Mouse (Mus musculus): Measurements from ENCODE around the gene Gm21885.
A peak's percentile ranks its signal among the peaks of the same experiment; 100 is the strongest.

The Gm21885 gene

GRCm38 (mm10) chr11:94268761-94269160 is 12.9 kb upstream of the Gm21885 start:
- DNase-seq (ENCODE audit: low spot score), result no peak

DNA sequence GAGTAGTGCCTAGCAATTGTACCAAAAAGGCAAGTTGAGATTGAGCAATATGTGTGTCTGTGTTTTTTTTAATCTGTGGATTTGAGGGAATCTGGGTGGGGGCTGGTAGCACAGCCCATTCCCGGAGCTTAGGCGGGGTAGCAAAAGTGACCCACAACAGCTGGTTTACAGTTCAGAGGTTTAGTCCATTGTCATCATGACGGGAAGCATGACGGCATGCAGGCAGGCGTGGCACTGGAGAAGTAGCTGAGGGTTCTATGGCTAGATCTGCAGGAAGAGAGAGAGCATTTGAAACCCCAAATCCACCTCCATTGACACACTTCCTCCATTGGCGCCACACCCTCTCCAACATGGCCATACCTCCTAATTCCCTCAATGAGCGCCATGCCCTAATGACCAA is 11.8 kb upstream of the Gm21885 start:
- DNase-seq (ENCODE audit: low spot score), result no peak

DNA sequence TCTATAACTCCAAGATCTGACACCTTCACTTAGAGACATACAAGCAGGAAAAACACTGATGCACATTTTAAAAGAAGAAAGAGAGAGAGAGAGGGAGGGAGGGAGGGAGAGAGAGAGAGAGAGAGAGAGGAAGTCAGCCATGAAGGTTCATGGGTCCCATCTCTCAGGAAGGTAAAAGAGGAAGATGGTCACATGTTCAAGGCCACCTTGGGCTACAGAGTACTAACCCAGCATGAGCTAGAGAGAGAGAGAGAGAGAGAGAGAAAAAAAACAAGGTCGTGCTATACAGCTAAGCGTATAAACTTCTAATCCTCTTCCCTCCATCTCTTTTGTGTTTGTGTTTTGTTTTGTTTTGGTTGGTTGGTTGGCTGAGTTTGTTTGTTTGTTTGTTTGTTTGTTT is 10.7 kb upstream of the Gm21885 start:
- DNase-seq (ENCODE audit: low spot score), result no peak

DNA sequence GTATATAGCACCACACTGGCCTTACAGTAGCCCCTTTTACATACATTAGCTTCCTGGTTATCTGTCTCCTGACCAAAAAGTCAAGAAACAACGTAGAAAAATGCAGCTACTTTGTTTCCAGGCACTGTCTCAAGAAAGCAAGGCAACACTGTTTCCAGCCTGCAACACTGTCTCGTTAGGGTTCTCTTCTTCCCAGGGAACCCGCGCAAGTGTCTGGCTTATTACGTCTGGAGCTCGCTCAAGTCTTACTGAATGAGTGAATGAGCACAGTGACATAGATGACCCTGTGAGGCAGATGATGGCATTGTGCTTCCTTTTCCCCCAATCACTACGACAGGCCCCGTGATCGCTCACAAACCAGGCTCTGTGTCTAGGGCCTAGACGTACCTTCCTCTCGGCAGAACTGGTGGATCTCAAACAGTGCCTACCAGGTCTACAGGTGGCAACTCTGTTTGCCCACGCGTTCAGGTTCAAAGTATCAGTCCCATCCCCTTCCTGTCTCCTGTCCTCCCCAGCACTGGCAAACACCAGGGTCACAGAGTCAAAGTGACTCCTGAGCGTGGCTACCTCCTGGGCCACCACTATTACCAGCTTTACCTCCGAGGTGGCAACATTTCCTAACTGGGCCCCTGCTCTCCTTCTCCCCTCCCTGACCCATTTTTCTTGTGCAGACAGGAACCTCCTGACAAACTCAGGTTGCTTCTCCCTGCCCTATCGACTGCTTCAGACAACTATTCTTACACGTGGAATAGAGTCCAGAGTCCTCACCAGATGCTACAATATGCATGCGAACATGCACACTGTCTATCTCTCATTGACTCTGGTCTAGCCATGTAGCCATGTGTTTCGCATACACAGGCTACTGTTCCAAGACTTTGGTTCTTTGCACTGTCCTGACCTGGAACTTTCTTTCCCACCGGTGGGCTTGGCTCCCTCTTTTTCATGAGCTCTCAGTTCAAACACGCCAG is 8.4 kb upstream of the Gm21885 start:
- no peak for DNase-seq (ENCODE audit: low spot score)

- DNase-seq (ENCODE audit: low spot score), result no peak
Measured at GRCm38 (mm10) chr11:94274206-94274867, 7.3 kb upstream of the Gm21885 start.

DNA sequence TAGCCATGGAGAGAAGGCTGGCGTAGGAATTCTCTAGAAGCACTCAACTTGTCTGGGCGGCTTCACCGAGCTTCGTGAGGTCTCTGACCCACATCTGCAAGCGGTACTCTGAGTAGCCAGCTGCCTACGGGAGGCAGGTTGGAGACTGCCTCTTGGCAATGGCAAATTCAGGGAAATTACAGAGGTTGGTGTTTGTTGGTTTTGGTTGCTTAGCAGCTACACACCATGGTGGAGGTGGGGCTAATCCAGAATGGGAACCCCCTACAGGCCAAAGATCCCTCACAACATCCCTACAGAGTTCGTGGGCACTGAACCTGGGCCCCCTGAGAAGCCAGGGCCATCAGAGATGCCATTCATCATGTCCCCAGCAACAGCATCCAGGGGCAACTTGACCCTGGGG is 6.4 kb upstream of the Gm21885 start:
- DNase-seq (ENCODE audit: low spot score), result no peak

- DNase-seq (ENCODE audit: low spot score), result peak; percentile 76
Measured at GRCm38 (mm10) chr11:94275686-94276085, 6.0 kb upstream of the Gm21885 start.

DNA sequence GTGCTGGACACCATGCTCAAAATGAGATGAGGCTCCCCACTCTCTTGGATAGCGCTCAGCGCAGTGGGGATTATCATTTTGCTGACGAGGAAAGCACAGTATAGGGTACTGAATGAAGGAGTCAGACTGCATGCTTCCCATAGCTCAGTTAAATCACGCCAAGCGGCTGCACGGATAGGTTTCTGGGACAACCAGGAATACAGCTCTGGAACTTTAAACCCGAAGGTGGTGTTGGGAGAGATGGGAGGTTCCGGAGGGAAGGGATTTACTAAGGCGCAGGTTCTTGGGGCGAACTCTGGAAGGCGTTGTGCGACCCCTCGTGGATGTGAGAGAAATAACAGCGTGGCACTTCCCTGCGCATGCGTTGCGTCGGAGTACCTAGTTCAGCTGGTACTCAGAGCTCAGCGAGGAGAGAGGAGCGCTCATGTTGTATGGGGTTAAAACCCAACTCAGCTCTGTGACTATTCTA is 4.8 kb upstream of the Gm21885 start:
- DNase-seq (ENCODE audit: low spot score), result peak; percentile 75

DNA sequence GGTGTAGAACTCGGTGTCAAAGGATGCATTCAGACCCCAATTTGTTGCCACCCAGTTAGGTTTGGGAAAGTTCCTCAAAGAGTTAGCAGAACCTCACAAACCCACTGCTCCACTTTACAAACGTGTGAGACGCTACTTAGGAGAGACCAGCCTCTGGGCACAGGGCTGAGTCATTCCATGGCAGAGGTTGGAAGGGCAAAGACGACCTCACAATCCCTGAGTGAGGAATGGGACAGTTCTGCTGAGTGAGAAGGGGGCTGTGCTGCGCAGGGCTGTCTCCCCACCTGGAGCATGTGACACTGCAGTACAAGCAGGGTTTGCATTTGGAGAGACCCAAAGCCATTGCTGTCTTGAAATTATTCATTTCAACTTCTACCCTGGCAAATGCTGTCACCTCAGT is 618 bp downstream of the Gm21885 start:
- no peak for DNase-seq (ENCODE audit: low spot score)

DNA sequence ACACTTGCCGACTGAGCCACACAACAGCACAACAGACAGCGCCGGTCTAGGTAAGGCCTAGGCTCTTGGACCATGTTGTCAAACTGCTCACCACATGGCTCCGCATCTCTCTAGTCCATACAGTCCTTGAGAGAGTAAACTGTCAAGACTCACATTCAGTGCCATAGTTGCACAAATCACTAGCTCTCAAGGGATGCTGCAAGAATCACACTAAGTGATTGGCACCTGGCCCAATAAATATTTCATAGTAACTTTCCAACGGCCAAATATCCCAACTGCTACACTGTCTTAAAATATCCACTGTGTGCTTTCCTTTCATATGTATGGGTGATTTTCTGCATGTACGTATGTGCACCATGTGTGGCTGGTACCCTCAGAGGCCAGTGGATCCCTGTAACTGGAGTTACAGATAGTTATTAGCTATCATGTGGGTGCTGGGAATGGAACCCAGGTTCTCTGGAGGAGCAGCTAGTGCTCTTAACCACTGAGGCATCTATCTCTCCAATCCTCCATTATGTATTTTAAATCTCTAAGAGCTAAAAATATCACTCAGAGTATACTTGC is 1.9 kb downstream of the Gm21885 start:
- DNase-seq (ENCODE audit: low spot score), result no peak

GRCm38 (mm10) chr11:94285886-94286574 is 4.4 kb downstream of the Gm21885 start:
- DNase-seq (ENCODE audit: low spot score), result no peak

- DNase-seq (ENCODE audit: low spot score), result no peak
Measured at GRCm38 (mm10) chr11:94287105-94287504, 5.4 kb downstream of the Gm21885 start.

- DNase-seq (ENCODE audit: low spot score), result no peak
Measured at GRCm38 (mm10) chr11:94290062-94290740, 8.5 kb downstream of the Gm21885 start.

GRCm38 (mm10) chr11:94294996-94295845 is 13.5 kb downstream of the Gm21885 start:
- DNase-seq (ENCODE audit: low spot score), result no peak

DNA sequence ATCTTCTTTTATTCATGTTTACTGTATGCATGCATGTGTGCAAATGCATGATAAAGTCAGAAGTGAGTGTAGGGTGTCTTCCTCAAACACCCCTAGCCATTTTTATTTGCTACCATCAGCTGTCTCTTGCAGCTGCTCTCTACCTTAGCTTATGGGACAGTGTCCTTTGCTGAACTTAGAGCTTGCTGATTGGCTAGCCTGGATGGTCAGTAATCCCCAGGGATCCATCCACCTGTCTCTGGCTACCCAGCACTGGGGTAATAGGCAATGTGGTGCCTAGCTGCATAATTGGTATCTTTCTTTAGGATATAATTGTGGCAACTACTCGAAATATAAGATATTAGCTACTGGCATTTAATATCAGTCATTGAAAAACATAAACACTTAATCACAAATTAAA is 31.1 kb downstream of the Gm21885 start:
- no peak for DNase-seq (ENCODE audit: low spot score)

GRCm38 (mm10) chr11:94314098-94314652 is 32.5 kb downstream of the Gm21885 start:
- no peak for DNase-seq (ENCODE audit: low spot score)

DNA sequence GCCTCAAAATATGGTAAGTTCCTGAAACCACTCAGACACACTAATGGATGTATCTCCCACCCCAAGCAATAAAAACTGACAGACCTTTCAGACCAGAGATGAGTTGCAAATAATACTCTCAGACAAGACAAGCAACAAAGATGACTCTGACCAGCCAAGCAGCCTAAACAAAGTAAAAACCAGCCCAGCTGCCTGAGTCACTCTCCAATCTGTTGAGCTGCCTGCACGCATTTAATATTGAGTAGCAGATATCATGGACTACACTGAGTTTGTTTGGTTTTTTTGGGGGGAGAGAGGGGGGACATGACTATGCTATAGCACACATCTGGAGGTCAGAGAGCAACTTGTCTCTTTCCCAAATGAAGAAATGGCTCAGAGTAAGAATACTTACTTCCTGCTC is 33.6 kb downstream of the Gm21885 start:
- DNase-seq (ENCODE audit: low spot score), result no peak

- no peak for DNase-seq (ENCODE audit: low spot score)
Measured at GRCm38 (mm10) chr11:94316528-94316927, 34.9 kb downstream of the Gm21885 start.

DNA sequence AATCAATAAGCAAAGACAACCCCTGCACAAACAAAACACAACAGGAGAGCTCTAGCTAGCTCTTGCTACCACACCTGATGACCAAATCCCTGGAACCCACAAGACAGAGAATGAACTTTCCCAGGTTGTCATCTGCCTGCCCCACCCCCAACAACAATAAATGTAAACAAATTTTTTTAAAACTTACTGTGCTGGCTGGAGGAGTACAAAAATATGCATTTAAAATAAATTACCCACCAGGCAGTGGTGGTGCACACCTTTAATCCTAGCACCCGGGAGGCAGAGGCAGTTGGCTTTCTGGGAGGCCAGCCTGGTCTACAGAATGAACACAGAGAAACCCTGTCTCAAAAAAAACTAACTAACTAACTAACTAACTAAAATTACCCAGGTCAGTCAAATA is 35.3 kb downstream of the Gm21885 start:
- DNase-seq (ENCODE audit: low spot score), result no peak

GRCm38 (mm10) chr11:94317515-94317914 is 35.8 kb downstream of the Gm21885 start:
- no peak for DNase-seq (ENCODE audit: low spot score)
